Mouse (Mus musculus): Measurements from ENCODE around the gene Rwdd4a. TPM values are rescaled to one million over a fixed set of nuclear protein-coding genes. Genes with fewer than 3 reads are reported as not detected.

Rwdd4a gene
- total and polyA plus RNA-seq, 3 experiments: 47.2 to 64.0 TPM; not detected in 1

- no peak overlapping the region for H3K27ac ChIP-seq (ENCODE audit: control insufficient read depth, low read depth, low read length)
- no peaks in the 10 kb centered on the region for H3K79me2 ChIP-seq (ENCODE audit: control insufficient read depth, insufficient read depth, low read length, poor library complexity)
- no peaks in the 10 kb centered on the region for H3K27me3 ChIP-seq (ENCODE audit: control insufficient read depth in 1 of 2, insufficient read depth in 2 of 2, low read length in 2 of 2)
- peaks cover 0 to 20% of the 10 kb centered on the region in 2 experiments; a peak in 2 of 4 replicates for H3K36me3 ChIP-seq (ENCODE audit: control insufficient read depth in 1 of 2, insufficient read depth in 2 of 2, low read length in 2 of 2)
- H3K4me3 ChIP-seq (ENCODE audit: control insufficient read depth in 1 of 2, insufficient read depth in 1 of 2, low read depth in 2 of 2, low read length in 2 of 2): no peak overlapping the region
- no peaks in the 10 kb centered on the region for H3K4me1 ChIP-seq (ENCODE audit: control insufficient read depth in 1 of 2, insufficient read depth in 2 of 2, low read length in 2 of 2)
- no peaks in the 10 kb centered on the region for H3K9me3 ChIP-seq (replicated peaks; ENCODE audit: insufficient read depth, low read length)
- H3K9ac ChIP-seq (ENCODE audit: control insufficient read depth, low read depth, low read length, poor library complexity, severe bottlenecking): no peak overlapping the region
- no peak for TF ChIP-seq MAX (IDR thresholded peaks at IDR 0.05; ENCODE audit: low read length)
- TF ChIP-seq ZMIZ1 (IDR thresholded peaks at IDR 0.05; ENCODE audit: low read depth, low read length): no peak
- no peak for TF ChIP-seq ELF1 (IDR thresholded peaks at IDR 0.05; ENCODE audit: low read depth, low read length)
- no peak for TF ChIP-seq POLR2A (IDR thresholded peaks at IDR 0.05; ENCODE audit: control insufficient read depth in 1 of 2, insufficient read depth in 1 of 2, low read depth in 1 of 2, low read length in 2 of 2, poor library complexity in 1 of 2)
- no peak for TF ChIP-seq GABPA (IDR thresholded peaks at IDR 0.05; ENCODE audit: low read depth, low read length)
- no peak for TF ChIP-seq TCF12 (IDR thresholded peaks at IDR 0.05; ENCODE audit: low read depth, low read length)
- TF ChIP-seq UBTF (IDR thresholded peaks at IDR 0.05; ENCODE audit: borderline replicate concordance, insufficient read depth, low read depth, low read length): no peak
- TF ChIP-seq CTCF (IDR thresholded peaks at IDR 0.05 in 2 of 3, conservative IDR thresholded peaks at IDR 0.05 in 1 of 3; ENCODE audit: control insufficient read depth in 1 of 3, insufficient read depth in 1 of 3, low read depth in 2 of 3, low read length in 3 of 3, poor library complexity in 1 of 3, severe bottlenecking in 1 of 3): no peak
- no peak for TF ChIP-seq SMC3 (IDR thresholded peaks at IDR 0.05; ENCODE audit: low read depth, low read length)
- no peak for TF ChIP-seq NRF1 (IDR thresholded peaks at IDR 0.05; ENCODE audit: insufficient read depth, low read depth, low read length, poor library complexity, severe bottlenecking)
- TF ChIP-seq SIN3A (IDR thresholded peaks at IDR 0.05; ENCODE audit: low read length): no peak
- no peak for TF ChIP-seq GATA1 (IDR thresholded peaks at IDR 0.05; ENCODE audit: low read depth, low read length)
- TF ChIP-seq RCOR1 (IDR thresholded peaks at IDR 0.05; ENCODE audit: low read depth, low read length): no peak
- TF ChIP-seq MYB (IDR thresholded peaks at IDR 0.05; ENCODE audit: low read depth, low read length): no peak
- no peak for TF ChIP-seq BHLHE40 (IDR thresholded peaks at IDR 0.05; ENCODE audit: borderline replicate concordance, low read depth, low read length)
- TF ChIP-seq RAD21 (IDR thresholded peaks at IDR 0.05; ENCODE audit: low read depth, low read length): no peak
- no peak for TF ChIP-seq MAZ (IDR thresholded peaks at IDR 0.05; ENCODE audit: low read depth, low read length)
- no peak for TF ChIP-seq ETS1 (IDR thresholded peaks at IDR 0.05; ENCODE audit: low read depth, low read length)
- no peak for TF ChIP-seq EP300 (IDR thresholded peaks at IDR 0.05; ENCODE audit: low read depth in 1 of 2, low read length in 2 of 2)
- no peak for TF ChIP-seq POLR2AphosphoS5 (IDR thresholded peaks at IDR 0.05; ENCODE audit: borderline replicate concordance, low read depth, low read length)
- no peak for DNase-seq (ENCODE audit: low read depth, low spot score)
Observed at GRCm38 (mm10) chr8:47542746-47543145, 9.3 kb downstream of the Rwdd4a start.

- Histone ChIP-seq H3K27ac (ENCODE audit: control insufficient read depth, low read depth, low read length) (no peak overlapping the region), H3K9ac (ENCODE audit: control insufficient read depth, low read depth, low read length, poor library complexity, severe bottlenecking) (no peak overlapping the region), H3K36me3 (ENCODE audit: control insufficient read depth in 1 of 2, insufficient read depth in 2 of 2, low read length in 2 of 2) (peaks cover 0 to 27% of the 10 kb centered on the region in 2 experiments; a peak in 2 of 4 replicates), H3K4me1 (ENCODE audit: control insufficient read depth in 1 of 2, insufficient read depth in 2 of 2, low read length in 2 of 2) (no peaks in the 10 kb centered on the region), H3K4me3 (ENCODE audit: control insufficient read depth in 1 of 2, insufficient read depth in 1 of 2, low read depth in 2 of 2, low read length in 2 of 2) (no peak overlapping the region), H3K9me3 (replicated peaks; ENCODE audit: insufficient read depth, low read length) (no peaks in the 10 kb centered on the region), H3K27me3 (ENCODE audit: control insufficient read depth in 1 of 2, insufficient read depth in 2 of 2, low read length in 2 of 2) (no peaks in the 10 kb centered on the region), H3K79me2 (ENCODE audit: control insufficient read depth, insufficient read depth, low read length, poor library complexity) (no peaks in the 10 kb centered on the region)
- no peak for DNase-seq (ENCODE audit: low read depth, low spot score)
- TF ChIP-seq SMC3 (IDR thresholded peaks at IDR 0.05; ENCODE audit: low read depth, low read length) (no peak), EP300 (IDR thresholded peaks at IDR 0.05; ENCODE audit: low read depth in 1 of 2, low read length in 2 of 2) (no peak), MAZ (IDR thresholded peaks at IDR 0.05; ENCODE audit: low read depth, low read length) (no peak), RCOR1 (IDR thresholded peaks at IDR 0.05; ENCODE audit: low read depth, low read length) (no peak), MXI1 (IDR thresholded peaks at IDR 0.05; ENCODE audit: low read depth, low read length) (no peak), MAFK (IDR thresholded peaks at IDR 0.05; ENCODE audit: borderline replicate concordance, low read depth, low read length) (no peak), CHD2 (IDR thresholded peaks at IDR 0.05; ENCODE audit: low read length) (no peak), TAL1 (IDR thresholded peaks at IDR 0.05; ENCODE audit: low read length) (no peak), ETS1 (IDR thresholded peaks at IDR 0.05; ENCODE audit: low read depth, low read length) (no peak), USF2 (IDR thresholded peaks at IDR 0.05; ENCODE audit: borderline replicate concordance in 1 of 2, insufficient read depth in 1 of 2, low read depth in 1 of 2, low read length in 2 of 2) (no peak), MYC (IDR thresholded peaks at IDR 0.05; ENCODE audit: low read depth, low read length) (no peak), HCFC1 (IDR thresholded peaks at IDR 0.05; ENCODE audit: low read depth, low read length) (no peak), MEF2A (IDR thresholded peaks at IDR 0.05; ENCODE audit: extremely low read depth, insufficient replicate concordance, low read depth, low read length, poor library complexity, severe bottlenecking) (no peak), NELFE (IDR thresholded peaks at IDR 0.05; ENCODE audit: low read depth, low read length) (no peak), ZKSCAN1 (IDR thresholded peaks at IDR 0.05; ENCODE audit: low read depth, low read length) (no peak), MYB (IDR thresholded peaks at IDR 0.05; ENCODE audit: low read depth, low read length) (no peak), CTCF (IDR thresholded peaks at IDR 0.05 in 2 of 3, conservative IDR thresholded peaks at IDR 0.05 in 1 of 3; ENCODE audit: control insufficient read depth in 1 of 3, insufficient read depth in 1 of 3, low read depth in 2 of 3, low read length in 3 of 3, poor library complexity in 1 of 3, severe bottlenecking in 1 of 3) (no peak), ZMIZ1 (IDR thresholded peaks at IDR 0.05; ENCODE audit: low read depth, low read length) (no peak), MAX (IDR thresholded peaks at IDR 0.05; ENCODE audit: low read length) (no peak), RAD21 (IDR thresholded peaks at IDR 0.05; ENCODE audit: low read depth, low read length) (no peak)
Observed at GRCm38 (mm10) chr8:47544094-47544493, 10.6 kb downstream of the Rwdd4a start.

Data from MEL (cell line).